Mouse (Mus musculus) layer of hippocampus, adult 18-20 months (tissue): ENCODE data around the gene Olfr1564. TPM values are rescaled to one million over a fixed set of nuclear protein-coding genes. Genes with fewer than 3 reads are reported as not detected.
"Not testable (repeated sequence)": the region's sequence is repeated elsewhere in the genome, so short reads cannot be mapped to it uniquely, and the experiment has no call there.

Experiments used
- DNase-seq, 2 experiments: peaks; one replicate each; pipeline ENCODE4 v3.0.0; 2022; ENCODE audit warnings: low spot score in 2 of 2
- long read RNA-seq: library from polyadenylated mRNA; stranded (forward); transcript quantifications from one replicate; pipeline ENCODE4 v2.0.0, GENCODE M21; 2021
- total RNA-seq, 2 experiments: library from RNA; stranded (reverse); gene quantifications; 2 replicates each; pipeline ENCODE4 v1.2.3; 2021

Olfr1564 gene
- total RNA-seq: 1 to 10 TPM in 1 of 2 experiments, under 1 TPM in 1; 0.79 to 1.3 TPM
- long read RNA-seq: 0 reads

- no peak for DNase-seq
Observed at GRCm38 (mm10) chr17:33221590-33221989, at the start of gene Olfr1564. Gene Olfr1564 (minus strand): TSS chr17:33221690.

DNA sequence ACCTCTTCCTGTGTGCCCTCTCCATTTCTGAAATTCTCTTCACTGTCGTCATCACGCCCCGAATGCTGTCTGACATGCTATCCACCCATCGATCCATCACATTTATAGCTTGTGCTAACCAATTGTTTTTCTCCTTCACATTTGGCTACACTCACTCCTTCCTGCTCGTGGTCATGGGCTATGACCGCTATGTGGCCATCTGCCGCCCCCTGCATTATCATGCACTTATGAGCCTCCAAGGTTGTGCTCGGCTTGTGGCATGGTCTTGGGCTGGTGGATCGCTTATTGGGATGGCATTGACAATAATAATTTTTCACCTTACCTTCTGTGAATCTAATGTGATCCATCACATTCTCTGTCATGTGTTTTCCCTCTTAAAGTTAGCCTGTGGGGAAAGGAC, 47.4 kb upstream of the Olfr1564 start:
- DNase-seq: no peak

DNA sequence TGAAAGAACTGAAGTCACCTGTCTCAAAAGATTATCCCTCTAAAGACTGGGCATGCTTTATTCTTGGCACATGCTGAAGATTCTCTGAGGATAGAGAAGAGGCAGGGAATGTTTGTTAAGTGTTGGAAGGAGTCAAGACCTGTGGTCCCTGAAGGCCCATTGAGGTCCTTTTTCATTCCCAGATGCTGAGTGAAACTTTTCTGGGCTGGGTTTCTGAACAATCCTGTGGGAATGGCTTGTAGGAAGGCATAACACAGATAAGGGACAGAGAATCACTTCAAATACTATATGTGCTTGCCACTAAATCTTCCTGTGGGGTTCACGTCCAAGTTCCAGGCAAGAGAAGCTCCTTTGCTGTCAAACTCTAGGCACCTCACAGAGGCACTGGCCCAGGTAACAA, 42.9 kb upstream of the Olfr1564 start, which contains the start of gene Olfr63:
Gene Olfr63 (plus strand): TSS at position 301 of the 400 bp plus-strand sequence.
- DNase-seq: no peak

GRCm38 (mm10) chr17:33255319-33255657, 33.8 kb upstream of the Olfr1564 start:
- not testable (repeated sequence) for DNase-seq

GRCm38 (mm10) chr17:33254530-33255318, 33.2 kb upstream of the Olfr1564 start, which contains the start of gene Zfp955a:
Gene Zfp955a (minus strand): TSS chr17:33255145.
- DNase-seq: not testable (repeated sequence)

DNA sequence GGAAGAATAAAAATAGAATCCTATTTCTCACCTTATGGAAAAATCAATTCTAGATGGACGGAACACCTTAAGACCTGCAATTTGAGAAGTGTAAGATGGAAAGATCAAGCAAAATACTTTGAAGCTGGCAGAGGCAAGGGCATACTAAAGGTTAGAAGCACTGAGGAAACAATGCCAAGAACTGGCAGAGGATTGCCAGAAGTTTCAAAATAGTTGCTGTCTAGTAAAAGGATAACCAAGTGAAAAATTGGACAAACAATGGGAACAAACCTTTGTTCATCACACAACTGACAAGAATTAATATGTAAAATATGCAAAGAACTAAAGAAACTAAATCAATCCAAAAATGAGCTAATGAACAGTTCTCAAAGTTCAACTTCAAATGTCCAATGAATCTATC, 15.2 kb upstream of the Olfr1564 start:
- DNase-seq: not testable (repeated sequence)

GRCm38 (mm10) chr17:33191002-33191401, 30.5 kb downstream of the Olfr1564 start, which contains the start of gene Olfr239:
Gene Olfr239 (plus strand): TSS chr17:33191302.
- not testable (repeated sequence) for DNase-seq

DNA sequence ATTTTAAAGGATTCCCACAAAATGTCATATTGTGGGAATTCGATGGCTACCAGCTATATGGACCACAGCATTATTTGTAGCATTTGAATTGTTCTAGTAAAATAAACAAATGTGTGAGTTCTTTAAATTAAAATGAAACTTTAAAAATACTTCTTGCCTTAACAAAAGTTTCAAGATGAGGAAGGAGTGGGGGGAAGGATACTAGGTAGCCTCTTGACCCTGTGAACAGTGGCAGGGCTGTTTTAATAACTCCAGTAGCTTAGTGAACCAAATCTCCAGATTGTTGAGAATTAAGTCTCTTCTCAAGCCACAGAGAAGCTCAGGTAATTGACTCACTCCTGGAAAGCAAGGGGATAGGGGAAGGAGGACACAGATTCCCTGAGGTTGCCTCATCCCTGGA, 53.3 kb downstream of the Olfr1564 start, which contains the start of gene Olfr55:
Gene Olfr55 (plus strand): TSS at position 301 of the 400 bp plus-strand sequence.
- DNase-seq: not testable (repeated sequence)

Other genes with a start within 250 kb of the Olfr1564 start
- 10 to 100 TPM; 17.0 to 19.3 TPM for gene Zfp952, start 228.6 kb downstream of the Olfr1564 start, total RNA-seq
- gene Zfp763, start 188.3 kb downstream of the Olfr1564 start, total RNA-seq: 10 to 100 TPM; 16.3 to 23.5 TPM
- gene 4921501E09Rik, start 153.6 kb downstream of the Olfr1564 start, total RNA-seq: not detected
- 10 to 100 TPM; 21.7 TPM for gene Zfp563, start 132.4 kb downstream of the Olfr1564 start, total RNA-seq
- 1 to 10 TPM; 3.6 to 3.7 TPM for gene Morc2b, start 82.0 kb downstream of the Olfr1564 start, total RNA-seq
- not detected for gene Olfr55, start 53.2 kb downstream of the Olfr1564 start, total RNA-seq
- not detected for gene Olfr239, start 30.4 kb downstream of the Olfr1564 start, total RNA-seq
- gene Zfp955a, start 33.5 kb upstream of the Olfr1564 start, total RNA-seq: 10 to 100 TPM; 12.3 to 12.4 TPM
- under 1 TPM in 1 of 2 experiments, not detected in 1; 0.05 TPM for gene Olfr63, start 43.0 kb upstream of the Olfr1564 start, total RNA-seq
- gene Zfp955b, start 67.9 kb upstream of the Olfr1564 start, total RNA-seq: 10 to 100 TPM; 29.1 to 31.9 TPM
- gene Zfp81, start 137.2 kb upstream of the Olfr1564 start, total RNA-seq: 10 to 100 TPM; 20.1 to 20.5 TPM
- gene Zfp101, start 173.0 kb upstream of the Olfr1564 start, total RNA-seq: 10 to 100 TPM; 11.4 to 12.7 TPM
- not detected for gene Actl9, start 211.2 kb upstream of the Olfr1564 start, total RNA-seq